ENCODE assay signal across 8 mouse cellular contexts in the genomic region with DNA sequence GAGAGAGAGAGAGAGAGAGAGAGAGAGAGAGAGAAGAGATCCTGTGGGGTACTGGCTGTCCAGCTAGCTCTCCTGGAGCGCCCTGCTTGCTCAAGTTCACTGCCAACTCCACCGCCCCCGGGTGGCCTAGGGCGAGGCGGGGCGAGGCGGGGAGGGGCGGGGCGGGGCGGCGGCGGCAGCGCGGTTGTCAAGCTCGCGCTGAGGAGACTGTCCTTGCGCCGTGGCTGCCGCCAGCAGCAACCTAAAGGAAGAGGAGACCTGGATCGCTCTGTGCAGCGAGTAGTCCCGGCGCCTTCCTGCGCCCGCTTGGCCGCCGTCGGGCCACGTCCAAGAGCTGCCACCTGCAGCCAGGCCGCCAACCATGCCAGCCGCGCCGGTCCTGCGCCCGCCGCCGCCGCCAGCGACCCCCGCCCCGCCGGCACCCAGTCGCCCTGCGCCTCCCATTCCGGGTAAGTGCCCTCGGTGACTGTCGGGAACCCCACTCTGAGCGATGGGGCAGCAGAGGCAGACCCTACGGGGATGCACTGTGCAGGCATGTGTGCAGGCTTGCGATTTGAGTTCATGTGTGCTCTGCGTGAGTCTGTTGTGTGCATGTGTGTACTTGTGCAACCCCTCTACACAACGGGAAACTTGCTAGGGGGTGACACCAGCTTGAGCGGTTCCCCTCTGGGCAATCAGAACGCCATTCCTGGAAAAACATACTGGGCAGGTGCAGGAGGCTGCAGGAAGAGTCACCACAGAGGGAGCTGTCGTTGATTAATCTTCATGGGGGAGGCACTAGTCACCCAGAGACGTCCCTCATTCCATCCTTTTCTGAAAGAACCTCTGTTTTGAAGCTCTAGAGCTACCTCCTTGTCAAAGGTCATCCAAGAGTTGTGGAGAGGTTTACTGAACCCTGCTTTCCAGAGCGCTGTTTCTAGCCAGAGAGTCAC. TPM values are rescaled to one million over a fixed set of nuclear protein-coding genes. Genes with fewer than 3 reads are reported as not detected.
DNase-seq lines count a peak whose midpoint lies in the region; ATAC-seq and TF ChIP-seq lines count a peak whose summit lies in the region.

A gene (plus strand): TSS at position 178 of the 932 bp plus-strand sequence.

- 3% methylated on average over 37 of the region's 57 CpGs for WGBS in heart, embryonic 12.5 days
- 3% methylated on average over 52 of the region's 57 CpGs for WGBS in kidney, embryonic 15.5 days
- WGBS in liver, postnatal 0 days (ENCODE audit: insufficient replicate concordance) = 3% methylated on average over 43 of the region's 57 CpGs
- 3% methylated on average over 39 of the region's 57 CpGs for WGBS in neural tube, embryonic 15.5 days

- peak within 1 kb of the TSS; percentile 94 for H3K4me2 ChIP-seq in heart, embryonic 12.5 days
- peak within 1 kb of the TSS; percentile 90 for H3K4me2 ChIP-seq in kidney, embryonic 15.5 days
- H3K4me2 ChIP-seq in liver, postnatal 0 days (ENCODE audit: low read depth, low read length) = peak within 1 kb of the TSS; percentile 77
- H3K4me2 ChIP-seq in neural tube, embryonic 15.5 days = peak within 1 kb of the TSS; percentile 69

- peak within 1 kb of the TSS; percentile 65 for H3K4me3 ChIP-seq in heart, embryonic 12.5 days
- H3K4me3 ChIP-seq in kidney, embryonic 15.5 days (replicated peaks) = peak within 1 kb of the TSS; percentile 58
- peak within 1 kb of the TSS; percentile 42 for H3K4me3 ChIP-seq in liver, postnatal 0 days (ENCODE audit: low read depth, low read length)
- H3K4me3 ChIP-seq in neural tube, embryonic 15.5 days (replicated peaks) = peak within 1 kb of the TSS; percentile 55

- TF ChIP-seq EP300 in liver, postnatal 0 days (IDR thresholded peaks at IDR 0.05; ENCODE audit: low read depth) = no peak

- peak within 1 kb of the TSS; percentile 78 for H3K9ac ChIP-seq in heart, embryonic 12.5 days
- H3K9ac ChIP-seq in kidney, embryonic 15.5 days = peak within 1 kb of the TSS; percentile 41
- 0 out of 2 replicates have a peak within 1 kb of the TSS, but pooled peaks have one; percentile 33 for H3K9ac ChIP-seq in liver, postnatal 0 days (replicated peaks)
- peak within 1 kb of the TSS; percentile 61 for H3K9ac ChIP-seq in neural tube, embryonic 15.5 days (replicated peaks)

- peaks cover 22% of the 10 kb centered on the region for H3K27me3 ChIP-seq in heart, embryonic 12.5 days (replicated peaks)
- peaks cover 30% of the 10 kb centered on the region for H3K27me3 ChIP-seq in kidney, embryonic 15.5 days
- peaks cover 16% of the 10 kb centered on the region; the same call in 1 of the 2 replicates for H3K27me3 ChIP-seq in liver, postnatal 0 days (ENCODE audit: insufficient read depth, low read length)
- 0 out of 2 replicates have a peak, but pooled peaks cover 4% of the 10 kb centered on the region for H3K27me3 ChIP-seq in neural tube, embryonic 15.5 days (replicated peaks)

- peak; percentile 86 for DNase-seq in heart, adult 11 months
- DNase-seq in heart, adult 8-10 months (ENCODE audit: low spot score) = no peak
- DNase-seq in brain, embryonic 14.5 days (ENCODE audit: low read depth) = peak; percentile 43
- DNase-seq in liver, postnatal 0 days = peak; percentile 65
- DNase-seq in B cell, adult 2 months = no peak

- no peak within 1 kb of the TSS for H3K27ac ChIP-seq in heart, embryonic 12.5 days (ENCODE audit: poor library complexity, severe bottlenecking)
- H3K27ac ChIP-seq in kidney, embryonic 15.5 days = no peak within 1 kb of the TSS
- H3K27ac ChIP-seq in liver, postnatal 0 days (ENCODE audit: low read depth) = no peak within 1 kb of the TSS
- H3K27ac ChIP-seq in neural tube, embryonic 15.5 days (replicated peaks) = peak within 1 kb of the TSS; percentile 35; the same call in 1 of the 2 replicates

- no peak for TF ChIP-seq POLR2A in brain, embryonic 14.5 days (IDR thresholded peaks at IDR 0.05; ENCODE audit: borderline replicate concordance, extremely low read depth, insufficient read depth, insufficient read length, poor library complexity, severe bottlenecking)

- no peaks in the 10 kb centered on the region for H3K9me3 ChIP-seq in heart, embryonic 12.5 days (replicated peaks)
- H3K9me3 ChIP-seq in kidney, embryonic 15.5 days (replicated peaks) = no peaks in the 10 kb centered on the region
- H3K9me3 ChIP-seq in liver, postnatal 0 days (ENCODE audit: low read length) = no peaks in the 10 kb centered on the region
- H3K9me3 ChIP-seq in neural tube, embryonic 15.5 days (replicated peaks) = no peaks in the 10 kb centered on the region

- no peaks in the 10 kb centered on the region for H3K36me3 ChIP-seq in heart, embryonic 12.5 days
- H3K36me3 ChIP-seq in kidney, embryonic 15.5 days = no peaks in the 10 kb centered on the region
- H3K36me3 ChIP-seq in liver, postnatal 0 days (replicated peaks; ENCODE audit: insufficient read depth, low read length) = no peaks in the 10 kb centered on the region
- H3K36me3 ChIP-seq in neural tube, embryonic 15.5 days = no peaks in the 10 kb centered on the region

- no peak for TF ChIP-seq CTCF in brain, embryonic 14.5 days (IDR thresholded peaks at IDR 0.05; ENCODE audit: borderline replicate concordance, extremely low read depth, insufficient read depth, insufficient read length)
- TF ChIP-seq CTCF in liver, postnatal 0 days (IDR thresholded peaks at IDR 0.05; ENCODE audit: low read depth) = no peak

- peak; percentile 77 for ATAC-seq in heart, embryonic 12.5 days (ENCODE audit: insufficient number of reproducible peaks, low FRiP score)
- peak; percentile 83 for ATAC-seq in kidney, embryonic 15.5 days (replicated peaks; ENCODE audit: low FRiP score)
- ATAC-seq in liver, postnatal 0 days = peak; percentile 60
- peak; percentile 60 for ATAC-seq in neural tube, embryonic 15.5 days (ENCODE audit: low FRiP score)

- H3K4me1 ChIP-seq in heart, embryonic 12.5 days (replicated peaks) = peaks cover 13% of the 10 kb centered on the region
- H3K4me1 ChIP-seq in kidney, embryonic 15.5 days = peaks cover 8% of the 10 kb centered on the region
- H3K4me1 ChIP-seq in liver, postnatal 0 days (ENCODE audit: insufficient read depth) = no peaks in the 10 kb centered on the region
- peaks cover 5% of the 10 kb centered on the region for H3K4me1 ChIP-seq in neural tube, embryonic 15.5 days

RNA-seq across cellular contexts. Expression of the gene that starts here (rescaled TPM):
- under 1 TPM; 0.16 to 0.37 (median 0.22) TPM for total RNA-seq in heart, adult 8-10 months (2022)
- 3.0 and 4.2 TPM in 2 replicates for polyA plus RNA-seq in brain, embryonic 14.5 days (2012; rRNA removed)
- polyA plus RNA-seq in heart, embryonic 12.5 days (2016; fragmentation: Nextera tagmentation; extraction: Ambion mirVana) = 2.7 and 3.6 TPM in 2 replicates
- polyA plus RNA-seq in kidney, embryonic 15.5 days (2015; fragmentation: Nextera tagmentation; extraction: Ambion mirVana) = 3.2 TPM in 2 replicates
- polyA plus RNA-seq in liver, postnatal 0 days (2015; fragmentation: Nextera tagmentation; extraction: Ambion mirVana) = 0.27 and 0.32 TPM in 2 replicates
- polyA plus RNA-seq in neural tube, embryonic 15.5 days (2015; fragmentation: Nextera tagmentation; extraction: Ambion mirVana) = 11.2 and 12.2 TPM in 2 replicates

Comparison
In these comparisons a context has a peak if more than half of its experiments do, and no peak if none do; other contexts are left out.
1. DNase-seq: peak in heart, adult 11 months (single experiment) and brain, embryonic 14.5 days (single experiment); none in heart, adult 8-10 months (single experiment) and B cell, adult 2 months (0 of 2).
2. Peak in DNase-seq, ATAC-seq, H3K4me3 ChIP-seq, H3K9ac ChIP-seq and H3K4me2 ChIP-seq in liver, postnatal 0 days; RNA of the gene not detected or under 1 TPM.
3. Peak in every context shown above with its lines, with median percentiles within 50 percentile points of each other: ATAC-seq, H3K4me2 ChIP-seq, H3K4me3 ChIP-seq and H3K9ac ChIP-seq.